Mouse (Mus musculus): ENCODE measurements at regions not wholly inside any gene's neighbourhood (a gene's known extent, or its start where the extent isn't known, plus 50 kb on each side); places are given as distances from the start of the nearest gene placed in this dataset.
"Not testable (repeated sequence)": the region's sequence is repeated elsewhere in the genome, so short reads cannot be mapped to it uniquely, and the experiment has no call there.

DNA sequence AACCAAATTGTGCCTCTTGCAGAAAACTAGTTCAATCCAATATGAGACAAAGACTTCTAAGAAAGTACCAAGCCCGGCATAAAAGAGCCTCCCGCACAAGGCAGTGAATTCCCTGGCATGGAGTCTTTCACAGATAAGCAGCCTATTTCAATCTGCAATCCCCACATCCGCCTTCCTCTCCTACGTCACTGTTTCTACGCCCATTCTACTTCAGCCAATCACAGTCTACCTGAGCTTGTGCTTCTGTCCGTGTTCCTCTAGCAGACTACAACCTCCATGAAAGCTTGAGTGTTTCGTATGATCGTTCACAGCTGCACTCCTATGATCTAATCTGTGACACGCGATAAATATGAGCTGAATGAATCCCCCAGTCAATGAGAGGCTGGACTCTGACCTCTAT lies 155.6 kb upstream of the Ipo5 start:
- DNase-seq (ENCODE audit: low spot score), result no peak

DNA sequence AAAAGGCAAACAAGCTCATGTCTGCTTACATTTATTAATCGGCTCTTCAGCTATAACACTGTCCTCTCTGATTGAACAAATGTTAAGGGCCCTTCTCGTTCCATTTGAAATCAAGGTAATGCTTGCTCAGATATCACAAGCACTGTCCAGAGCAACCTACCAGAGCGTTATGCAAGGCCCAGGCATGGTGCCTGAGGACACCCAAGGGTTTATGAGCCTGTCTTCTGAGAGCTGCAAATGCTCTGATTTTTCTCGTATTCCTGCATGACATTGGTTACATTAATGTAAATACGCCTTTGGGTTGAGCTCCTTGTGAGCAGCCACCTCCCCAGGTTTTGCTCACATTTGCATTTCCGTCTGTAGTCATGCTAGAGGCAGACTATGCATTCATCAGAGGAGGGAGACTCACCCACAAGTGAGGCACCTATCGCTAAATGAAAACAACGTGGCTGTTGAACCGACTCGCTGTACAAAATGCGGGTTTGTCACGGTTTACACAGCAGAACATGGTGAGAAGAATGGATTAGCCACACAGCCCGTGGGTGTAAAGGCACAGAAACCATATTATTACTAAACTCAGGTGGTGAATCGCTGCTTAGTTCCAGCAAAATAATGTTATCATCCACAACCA lies 152.7 kb upstream of the Ipo5 start:
- no peak for DNase-seq (ENCODE audit: low spot score)

DNA sequence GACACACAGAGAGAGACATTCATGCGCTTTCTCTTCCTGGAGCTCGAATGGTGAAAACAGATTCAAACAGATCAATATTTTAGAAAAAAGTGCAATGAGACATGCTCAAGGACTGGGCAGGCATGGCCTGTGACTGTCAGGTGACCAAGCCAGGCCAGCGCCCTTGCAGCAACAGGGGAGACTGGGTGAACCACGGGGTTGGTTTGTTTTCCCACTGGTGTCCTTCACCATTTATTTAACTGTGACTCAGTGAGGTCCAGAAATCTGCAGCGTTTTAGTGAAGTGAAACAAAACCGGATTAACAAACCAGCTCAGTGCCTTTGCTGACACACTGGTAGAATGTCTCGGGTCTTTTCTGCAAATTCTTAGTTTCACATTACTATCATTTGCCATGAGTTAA lies 148.9 kb upstream of the Ipo5 start:
- no peak for DNase-seq (ENCODE audit: low spot score)

DNA sequence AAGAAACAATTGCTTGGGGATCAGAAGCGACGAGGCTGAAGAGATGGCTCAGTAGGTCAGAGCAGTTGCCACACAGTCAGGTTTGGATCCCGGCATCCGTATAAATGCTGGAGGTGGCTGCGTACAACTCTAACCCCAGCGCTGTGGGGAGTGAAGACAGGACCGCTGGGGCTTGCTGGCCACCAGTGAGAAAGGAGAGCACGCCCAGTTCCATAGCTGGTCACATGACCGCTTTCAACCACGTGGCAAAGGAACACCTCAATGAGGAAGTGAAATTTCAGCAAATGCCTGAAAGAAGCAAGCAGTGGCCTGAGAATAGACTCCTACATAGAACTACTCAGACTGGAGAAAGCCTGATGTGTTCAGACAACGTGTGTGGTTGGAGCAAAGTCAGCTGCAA lies 148.3 kb upstream of the Ipo5 start:
- DNase-seq (ENCODE audit: low spot score), result no peak

DNA sequence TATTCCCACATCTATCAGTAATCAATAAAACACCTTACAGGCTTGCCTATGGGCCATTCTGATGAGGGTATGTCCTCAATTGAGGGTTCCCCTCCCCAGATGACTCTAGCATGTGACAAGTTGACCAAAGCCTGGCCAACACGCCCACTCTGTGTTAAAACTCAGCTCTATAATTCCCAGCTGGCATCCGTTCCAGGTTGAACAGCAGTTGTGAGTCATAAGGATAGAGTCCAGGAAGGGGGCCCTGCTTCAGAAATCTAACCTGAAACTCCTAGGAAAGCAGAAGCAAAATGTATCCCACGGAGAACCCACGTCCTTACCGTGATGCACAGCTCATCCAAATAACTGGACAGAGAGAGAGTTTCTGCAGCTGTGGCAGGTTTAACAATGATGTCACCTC lies 147.2 kb upstream of the Ipo5 start:
- DNase-seq (ENCODE audit: low spot score), result no peak

DNA sequence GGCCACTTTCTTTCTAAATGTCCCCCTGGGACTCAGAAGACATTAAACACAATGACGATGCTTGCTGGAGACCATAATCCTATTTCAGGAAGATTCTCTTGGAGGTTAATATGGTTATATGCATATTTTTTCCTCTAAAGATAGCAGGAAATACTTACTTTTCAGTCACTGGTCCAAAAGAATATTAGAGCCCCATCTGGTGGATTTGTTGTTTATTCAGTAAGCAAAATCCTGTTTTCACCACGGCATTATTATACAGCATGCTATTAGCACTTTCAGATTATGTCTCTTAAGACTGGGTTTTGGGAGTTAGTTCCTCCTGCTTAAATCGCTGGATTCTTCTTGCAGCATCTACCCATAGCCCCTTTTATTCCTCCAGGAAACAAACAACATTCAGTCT lies 146.6 kb upstream of the Ipo5 start:
- no peak for DNase-seq (ENCODE audit: low spot score)

DNA sequence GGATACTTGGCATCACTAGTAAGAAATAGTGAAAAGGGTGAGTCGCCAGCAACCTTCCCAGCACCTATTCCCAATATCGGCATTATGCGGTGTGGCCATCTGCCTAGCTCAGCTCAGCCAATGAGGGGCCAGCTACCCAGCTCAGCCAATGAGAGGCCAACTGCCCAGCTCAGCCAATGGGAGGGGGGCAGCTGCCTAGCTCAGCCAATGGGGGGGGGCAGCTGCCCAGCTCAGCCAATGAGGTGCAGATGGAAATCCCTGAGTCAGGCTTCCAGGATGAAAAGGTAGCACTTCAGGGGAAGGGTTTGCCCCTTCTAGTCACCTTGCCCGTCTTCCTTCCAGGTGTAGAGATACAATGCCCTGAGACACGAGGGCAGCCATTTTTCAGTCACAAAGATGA lies 144.6 kb upstream of the Ipo5 start:
- no peak for DNase-seq (ENCODE audit: low spot score)

DNA sequence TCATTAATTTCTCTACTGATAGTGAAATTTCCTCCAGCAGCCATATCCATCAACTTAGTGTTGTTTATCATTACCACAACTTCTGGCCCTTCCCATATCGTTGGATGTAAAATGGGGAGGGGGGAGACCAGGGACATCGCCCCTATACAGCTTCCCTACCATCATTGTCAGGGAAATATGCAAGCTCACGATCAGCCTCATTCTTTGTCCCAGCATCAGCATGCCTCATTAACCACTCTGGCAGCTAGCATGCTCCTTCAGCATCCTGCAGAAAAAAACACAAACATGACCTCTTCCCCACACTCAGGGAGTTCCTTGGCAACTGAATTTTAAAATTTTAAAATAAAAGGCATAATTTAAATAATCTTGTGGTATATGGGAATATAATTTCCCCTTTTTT lies 140.4 kb upstream of the Ipo5 start:
- no peak for DNase-seq (ENCODE audit: low spot score)

DNA sequence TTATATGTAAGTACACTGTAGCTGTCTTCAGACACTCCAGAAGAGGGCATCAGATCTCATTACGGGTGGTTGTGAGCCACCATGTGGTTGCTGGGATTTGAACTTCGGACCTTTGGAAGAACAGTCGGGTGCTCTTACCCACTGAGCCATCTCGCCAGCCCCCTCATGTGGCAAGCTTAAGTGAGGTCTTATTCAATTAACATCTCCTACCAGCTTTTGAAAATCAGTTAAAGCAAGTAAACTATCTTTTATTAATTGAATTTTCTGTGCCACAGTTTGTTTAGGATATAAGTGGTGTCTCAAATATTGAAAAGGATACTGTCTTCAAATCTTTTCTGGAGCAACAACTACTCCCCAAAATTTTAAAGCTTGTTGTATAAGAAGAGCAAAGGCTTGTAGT lies 138.0 kb upstream of the Ipo5 start:
- DNase-seq (ENCODE audit: low spot score), result not testable (repeated sequence)

DNA sequence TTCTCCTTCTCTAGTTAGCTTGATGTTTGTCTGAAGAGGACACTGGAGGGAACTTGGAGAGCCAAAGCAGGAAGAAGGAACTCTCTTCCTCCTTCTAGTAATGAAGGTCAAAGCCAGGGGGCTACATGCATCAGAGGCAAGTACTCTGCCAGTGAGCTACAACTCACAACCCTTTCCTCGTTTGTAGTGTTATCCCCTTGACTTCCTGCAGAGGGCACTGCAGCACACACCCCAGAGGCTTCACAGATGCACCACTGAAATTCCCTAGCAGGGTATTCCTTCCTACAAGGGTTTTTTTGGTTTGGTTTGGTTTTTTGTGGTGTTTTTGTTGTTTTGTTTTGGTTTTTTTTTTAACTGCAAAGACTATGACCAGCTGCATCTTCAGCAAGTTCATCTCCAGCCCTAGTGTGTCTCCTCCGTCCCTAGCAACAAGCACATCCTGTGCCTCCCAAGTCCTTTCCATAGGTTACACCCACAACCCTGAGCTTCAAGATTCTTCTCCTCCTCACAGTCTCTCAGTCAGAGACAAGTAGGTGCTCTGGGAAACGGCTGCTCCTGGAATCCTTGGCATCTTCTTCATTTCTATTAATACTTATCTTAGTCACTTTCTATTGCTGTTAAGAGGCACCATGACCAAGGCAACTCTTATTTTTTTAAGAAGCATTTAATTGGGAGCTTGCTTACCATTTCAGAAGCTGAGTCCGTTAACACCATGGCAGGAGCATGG lies 119.0 kb upstream of the Ipo5 start:
- no peak for DNase-seq (ENCODE audit: low spot score)

DNA sequence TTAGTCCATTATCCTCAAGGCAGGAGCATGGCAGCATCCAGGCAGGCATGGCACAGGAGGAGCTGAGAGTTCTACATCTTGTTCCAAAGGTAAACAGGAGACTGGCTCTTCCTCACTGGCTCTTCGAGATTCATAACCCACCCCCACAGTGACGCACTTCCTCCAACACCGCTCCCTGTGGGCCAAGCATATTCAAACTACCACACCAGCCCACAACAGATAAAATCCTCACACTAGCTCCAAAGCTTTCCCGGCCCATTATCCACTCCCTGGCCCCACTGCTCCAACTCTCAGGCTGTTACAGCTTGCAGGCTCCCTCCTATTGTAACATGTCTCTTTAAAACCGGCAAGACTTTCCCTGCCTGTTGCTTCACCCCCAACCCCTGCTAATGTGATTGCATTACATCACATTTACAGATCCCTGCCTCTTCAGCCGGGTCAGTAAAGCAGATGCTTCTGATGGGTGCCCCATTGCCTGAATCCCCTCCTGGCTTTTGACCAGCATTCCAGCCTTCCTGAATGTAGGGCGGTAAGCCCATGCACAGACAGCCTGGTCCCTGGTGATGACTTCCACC lies 113.0 kb upstream of the Ipo5 start:
- DNase-seq (ENCODE audit: low spot score), result no peak

DNA sequence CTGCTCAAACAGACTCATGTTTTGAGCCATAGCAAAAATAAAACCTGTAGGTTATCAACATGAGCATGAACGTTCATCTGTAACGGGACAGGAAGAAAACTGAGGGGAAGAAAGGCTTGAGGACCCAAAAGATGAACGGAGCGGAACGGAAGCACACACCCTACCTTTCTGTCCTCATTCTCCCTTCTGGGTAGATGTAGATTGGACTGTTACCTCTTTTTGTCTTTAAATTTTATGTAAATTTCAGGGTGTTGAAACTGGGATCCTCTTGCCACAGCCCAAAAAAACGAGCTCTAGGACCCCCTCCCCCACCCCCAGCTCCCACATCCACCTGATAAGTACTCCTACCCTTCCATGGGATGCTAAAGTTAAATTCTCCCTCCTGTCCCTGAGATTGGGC lies 107.8 kb upstream of the Ipo5 start:
- DNase-seq (ENCODE audit: low spot score), result no peak

DNA sequence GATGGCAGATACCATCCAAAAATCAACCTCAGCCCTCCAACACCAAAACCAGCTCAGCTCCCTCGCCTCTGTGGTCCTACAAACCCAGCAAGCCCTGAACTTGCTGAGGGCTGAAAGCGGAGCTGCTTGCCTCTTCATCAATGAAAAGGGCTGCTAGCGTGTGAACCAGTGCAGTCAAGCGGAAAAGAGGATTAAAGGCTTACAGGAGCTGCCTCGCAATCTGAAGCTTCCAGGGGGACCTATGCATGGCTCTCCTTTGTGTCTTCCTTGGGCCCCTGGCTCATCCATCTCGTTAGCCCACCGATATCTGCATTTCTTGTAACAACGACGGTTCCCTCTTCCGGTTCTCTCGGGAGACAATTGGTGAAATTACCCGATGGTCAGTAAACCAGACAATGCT lies 107.3 kb upstream of the Ipo5 start:
- no peak for DNase-seq (ENCODE audit: low spot score)

DNA sequence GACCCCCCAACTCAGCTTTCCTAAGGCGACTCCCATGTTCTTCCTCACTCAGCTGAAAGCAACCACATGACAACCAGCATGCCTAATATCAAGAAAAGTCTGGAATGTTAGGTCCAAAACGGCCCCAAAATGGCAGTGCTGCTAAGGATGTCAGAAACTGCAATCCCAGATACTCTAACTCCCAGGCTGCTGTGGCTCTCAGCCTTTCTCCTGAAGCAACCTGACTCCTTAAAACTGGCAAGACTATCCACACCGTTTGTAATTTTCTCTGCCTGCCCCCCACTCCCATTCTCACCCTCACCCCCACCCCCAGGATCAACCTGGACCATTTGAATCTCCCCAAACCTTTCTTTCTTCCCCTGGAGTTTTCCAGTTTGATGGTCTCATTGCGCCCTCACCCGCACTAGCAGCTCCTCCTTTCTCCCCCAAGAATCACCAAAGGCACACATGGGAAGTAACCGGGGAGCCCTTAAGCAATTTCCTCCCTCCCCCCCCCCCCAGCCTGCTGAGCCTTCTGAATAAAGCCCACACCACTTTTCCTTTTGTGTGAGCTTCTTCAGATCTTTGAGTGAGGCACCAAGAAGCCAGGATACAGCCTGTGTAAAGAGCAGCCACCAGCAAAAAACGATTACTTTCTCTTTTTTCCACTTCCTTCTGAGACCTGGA lies 106.7 kb upstream of the Ipo5 start:
- no peak for DNase-seq (ENCODE audit: low spot score)

DNA sequence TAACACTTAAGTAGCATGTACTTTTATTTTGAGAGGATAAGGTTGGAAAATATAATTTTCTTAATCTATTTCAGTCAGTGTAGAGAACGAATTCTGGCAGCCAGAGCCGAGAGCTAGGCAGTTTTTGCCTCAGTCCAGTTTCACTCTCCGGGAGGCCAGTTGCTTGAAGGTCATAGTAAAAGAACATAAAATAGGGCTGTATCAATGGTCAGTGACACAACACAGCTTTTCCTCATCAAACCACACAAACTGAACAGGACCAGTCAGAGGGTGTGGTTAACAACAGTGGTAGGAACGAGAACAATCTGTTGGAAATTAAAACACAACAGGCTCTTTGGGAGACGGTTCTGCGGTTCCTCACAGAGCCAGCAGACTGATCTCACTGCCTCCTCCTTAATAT lies 105.9 kb upstream of the Ipo5 start:
- no peak for DNase-seq (ENCODE audit: low spot score)

DNA sequence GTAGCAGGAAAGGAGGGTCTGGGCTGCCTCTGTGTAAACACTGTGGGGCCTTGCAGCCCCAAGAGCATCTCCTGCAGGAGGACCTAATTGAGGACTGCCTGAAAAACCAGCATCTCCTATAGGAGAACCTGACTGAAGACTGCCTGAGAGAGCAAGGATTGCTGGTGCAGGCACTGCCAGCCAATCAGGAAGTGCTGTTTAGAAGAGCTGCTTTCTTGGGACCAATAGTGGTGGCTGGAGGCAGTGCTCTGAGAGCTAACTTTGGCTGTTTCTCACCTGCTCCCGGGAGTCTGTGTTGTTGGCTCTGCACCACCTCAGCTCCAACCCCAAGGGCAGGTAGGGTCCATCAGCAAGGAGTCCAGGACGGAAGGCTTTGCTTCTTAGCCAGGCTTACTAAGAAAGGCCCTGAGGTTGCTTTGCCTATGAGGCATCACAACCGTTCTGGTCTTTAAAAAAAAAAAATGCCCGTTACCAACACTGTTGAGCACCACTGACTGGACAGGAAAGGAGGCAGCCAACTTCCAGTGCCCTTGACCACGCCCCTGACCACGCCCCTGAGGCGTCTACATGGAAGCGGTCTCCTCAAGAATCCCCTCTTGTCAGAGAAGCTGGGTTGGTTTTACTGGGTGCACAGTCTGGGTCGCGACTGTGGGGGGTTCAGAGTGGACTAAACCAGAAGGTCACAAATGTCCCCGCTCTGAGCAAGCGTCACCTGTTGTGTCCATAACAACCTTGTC lies 105.0 kb upstream of the Ipo5 start:
- not testable (repeated sequence) for DNase-seq (ENCODE audit: low spot score)

DNA sequence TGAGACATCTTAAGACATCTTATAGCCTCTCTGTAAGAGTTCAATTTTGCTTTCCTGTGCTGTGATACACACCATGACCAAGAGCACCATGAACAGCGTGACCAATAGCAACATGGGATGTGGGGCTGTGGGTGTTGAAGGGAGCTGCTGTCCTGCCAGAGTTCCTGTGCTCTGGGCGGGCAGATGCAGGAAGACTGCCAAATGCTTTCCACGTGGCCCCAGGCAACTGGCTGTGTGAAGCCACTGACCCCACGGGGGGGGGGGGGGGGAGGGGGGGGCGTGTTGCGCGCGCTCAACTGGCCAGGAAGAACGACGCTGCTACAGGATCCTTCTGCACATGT lies 104.5 kb upstream of the Ipo5 start:
- DNase-seq (ENCODE audit: low spot score), result no peak

DNA sequence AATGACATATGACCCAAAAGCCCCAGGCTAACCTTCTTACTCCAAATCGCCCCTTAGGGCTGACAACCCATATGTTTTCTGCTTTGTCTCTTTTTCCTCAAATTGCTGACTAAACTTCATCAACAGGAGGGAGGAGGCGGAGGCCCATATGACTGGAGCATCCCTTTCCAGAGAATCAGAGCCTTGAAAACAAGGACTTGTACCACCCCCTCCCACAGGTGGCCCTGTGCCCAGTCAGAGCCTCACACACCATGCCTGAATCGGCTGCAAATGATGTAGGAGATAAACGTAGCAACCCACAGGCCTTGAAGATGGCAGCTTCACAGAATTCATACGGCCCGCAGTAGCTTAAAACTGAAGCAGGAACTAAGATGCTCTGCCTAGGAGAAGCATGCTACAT lies 101.7 kb upstream of the Ipo5 start:
- no peak for DNase-seq (ENCODE audit: low spot score)

DNA sequence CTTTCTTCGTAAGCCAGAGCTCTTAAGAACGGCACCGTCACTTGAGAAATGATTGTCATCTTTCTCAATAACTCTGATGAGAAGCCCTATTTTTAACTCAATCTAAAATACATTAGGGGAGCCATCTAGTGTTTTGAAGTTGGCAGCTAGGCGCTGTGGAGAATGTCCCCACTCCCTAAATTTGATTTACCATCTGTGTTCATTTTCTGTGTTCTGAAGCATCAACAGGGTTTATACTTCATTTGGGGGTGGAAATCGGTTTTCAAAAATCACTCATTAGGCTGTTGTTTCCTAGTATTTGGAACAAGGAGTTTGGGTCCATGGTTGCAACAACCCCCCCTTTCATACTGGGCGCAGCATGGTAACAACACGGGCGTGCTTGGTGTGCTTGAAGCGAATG lies 97.1 kb upstream of the Ipo5 start:
- DNase-seq (ENCODE audit: low spot score), result no peak

DNA sequence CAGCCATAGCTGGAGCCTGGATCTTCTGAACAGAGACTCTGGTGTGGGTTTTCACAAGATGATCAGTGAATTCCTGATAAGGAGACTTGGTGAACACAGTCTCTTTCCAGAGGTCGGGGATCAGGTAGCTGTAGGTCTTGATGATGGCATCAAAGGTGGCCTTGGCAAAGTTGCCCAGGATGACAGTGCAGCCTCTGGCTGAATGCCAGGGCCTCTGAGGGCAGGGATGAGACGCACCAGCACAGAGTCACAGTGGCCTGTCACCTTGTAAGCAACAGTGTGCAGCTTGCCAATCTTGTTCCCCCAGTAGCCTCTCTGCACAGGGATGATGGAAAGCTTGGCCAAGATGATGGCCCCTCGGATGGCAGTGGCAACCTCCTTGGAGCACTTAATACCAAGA lies 95.9 kb upstream of the Ipo5 start:
- DNase-seq (ENCODE audit: low spot score), result not testable (repeated sequence)

DNA sequence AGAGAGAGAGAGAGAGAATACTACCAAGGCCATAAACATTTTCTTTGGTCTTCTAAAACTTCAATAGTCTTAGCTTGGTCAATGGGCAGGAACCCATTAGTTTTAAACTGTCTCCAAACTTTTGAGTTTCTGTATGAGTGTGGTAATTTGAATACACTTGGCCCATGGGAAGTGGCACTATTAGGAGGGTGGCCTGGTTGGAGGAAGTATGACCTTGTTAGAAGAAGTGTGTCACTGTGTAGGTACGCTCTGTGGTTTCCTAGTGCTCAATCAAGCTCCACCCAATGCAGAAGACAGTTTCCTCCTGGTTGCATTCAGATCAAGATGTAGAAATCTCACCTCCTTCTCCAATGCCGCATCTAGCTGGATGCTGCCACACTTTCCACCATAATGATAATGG lies 94.5 kb upstream of the Ipo5 start:
- DNase-seq (ENCODE audit: low spot score), result no peak

DNA sequence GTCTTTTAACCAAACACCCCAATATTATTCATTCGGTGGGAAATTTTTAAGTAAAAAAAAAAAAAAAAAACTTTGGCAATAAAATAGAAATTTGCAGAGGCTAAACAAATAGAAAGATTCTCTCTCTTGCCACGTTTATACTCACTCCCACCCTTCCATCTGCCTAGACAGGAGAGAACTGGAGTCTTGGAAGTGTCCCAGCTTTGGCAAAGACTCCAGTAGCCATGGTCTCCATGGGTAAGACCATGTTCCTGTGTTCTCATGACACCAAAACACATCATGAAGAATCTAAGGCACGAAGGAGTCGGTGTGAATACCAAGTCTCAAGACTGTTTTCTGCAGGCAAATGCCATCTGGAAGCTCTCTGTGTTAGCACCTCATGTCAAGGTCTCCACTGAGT lies 84.8 kb upstream of the Ipo5 start:
- no peak for DNase-seq (ENCODE audit: low spot score)

DNA sequence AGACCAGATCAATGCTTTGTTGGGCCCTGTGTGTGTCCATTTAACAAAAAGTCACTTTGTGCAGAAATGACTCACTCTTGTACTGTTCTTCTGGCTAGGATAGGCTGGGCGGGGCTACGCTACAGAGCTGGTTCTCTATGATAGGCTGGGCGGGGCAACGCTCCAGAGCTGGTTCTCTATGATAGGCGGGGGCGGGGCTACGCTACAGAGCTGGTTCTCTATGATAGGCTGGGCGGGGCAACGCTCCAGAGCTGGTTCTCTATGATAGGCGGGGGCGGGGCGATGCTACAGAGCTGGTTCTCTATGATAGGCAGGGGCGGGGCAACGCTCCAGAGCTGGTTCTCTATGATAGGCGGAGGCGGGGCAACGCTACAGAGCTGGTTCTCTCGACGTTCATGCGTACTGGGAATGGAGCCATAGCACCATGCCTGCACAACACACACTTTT lies 80.6 kb upstream of the Ipo5 start:
- DNase-seq (ENCODE audit: low spot score), result not testable (repeated sequence)
